Mouse (Mus musculus): ENCODE data around the gene Focad. TPM values are rescaled to one million over a fixed set of nuclear protein-coding genes. Genes with fewer than 3 reads are reported as not detected.
A peak's percentile ranks its signal among the peaks of the same experiment; 100 is the strongest.

The Focad gene
- total RNA-seq, 2 experiments from 2014 or later = 45.8 to 57.9 TPM

- intact Hi-C loops (cut with DNase I) = no loop called here
- DNase-seq (ENCODE audit: low spot score in 2 of 2) = no peak
Observed at GRCm38 (mm10) chr4:88427630-88428239, 333.3 kb downstream of the Focad start.

GRCm38 (mm10) chr4:88432412-88433024 is 338.1 kb downstream of the Focad start:
- no peak for DNase-seq (ENCODE audit: low spot score in 2 of 2)
- intact Hi-C loops (cut with DNase I) = no loop called here

GRCm38 (mm10) chr4:88436593-88437165 is 342.2 kb downstream of the Focad start:
- no peak for DNase-seq (ENCODE audit: low spot score in 2 of 2)
- intact Hi-C loops (cut with DNase I) = no loop called here

- no peak for DNase-seq (ENCODE audit: low spot score in 2 of 2)
- intact Hi-C loops (cut with DNase I) = no loop called here
Observed at GRCm38 (mm10) chr4:88437166-88437565, 342.7 kb downstream of the Focad start.

GRCm38 (mm10) chr4:88437917-88438316 is 343.5 kb downstream of the Focad start:
- intact Hi-C loops (cut with DNase I) = no loop called here
- DNase-seq (ENCODE audit: low spot score in 2 of 2) = no peak

- DNase-seq (ENCODE audit: low spot score in 2 of 2) = peak in 1 of 2 experiments; percentile 14
- intact Hi-C loops (cut with DNase I) = no loop called here
Observed at GRCm38 (mm10) chr4:88438326-88438989, 344.0 kb downstream of the Focad start, which contains the start of gene Hacd4. Hacd4 (minus strand) TSS chr4:88438928.

GRCm38 (mm10) chr4:88438990-88439329 is 344.5 kb downstream of the Focad start:
- DNase-seq (ENCODE audit: low spot score in 2 of 2) = no peak
- intact Hi-C loops (cut with DNase I) = no loop called here

GRCm38 (mm10) chr4:88439669-88440123 is 345.3 kb downstream of the Focad start:
- intact Hi-C loops (cut with DNase I) = no loop called here

GRCm38 (mm10) chr4:88440814-88441213 is 346.4 kb downstream of the Focad start:
- intact Hi-C loops (cut with DNase I) = no loop called here
- DNase-seq (ENCODE audit: low spot score in 2 of 2) = no peak

More at GRCm38 (mm10) chr4:88439669-88440123, 345.3 kb downstream of the Focad start:
- DNase-seq (ENCODE audit: low spot score in 2 of 2) = no peak

- DNase-seq (ENCODE audit: low spot score in 2 of 2) = no peak
- intact Hi-C loops (cut with DNase I) = no loop called here
Observed at GRCm38 (mm10) chr4:88448976-88449375, 354.5 kb downstream of the Focad start.

- intact Hi-C loops (cut with DNase I) = no loop called here
Observed at GRCm38 (mm10) chr4:88450087-88450765, 355.8 kb downstream of the Focad start.

GRCm38 (mm10) chr4:88458093-88458492 is 363.7 kb downstream of the Focad start:
- intact Hi-C loops (cut with DNase I) = no loop called here
- DNase-seq (ENCODE audit: low spot score in 2 of 2) = no peak

More at GRCm38 (mm10) chr4:88450087-88450765, 355.8 kb downstream of the Focad start:
- DNase-seq (ENCODE audit: low spot score in 2 of 2) = no peak

GRCm38 (mm10) chr4:88458673-88459072 is 364.2 kb downstream of the Focad start:
- intact Hi-C loops (cut with DNase I) = no loop called here
- DNase-seq (ENCODE audit: low spot score in 2 of 2) = no peak

Small RNA genes within 50 kb of the gene (microRNA-seq; reads per million reads assigned to microRNA genes)
- 52.2 to 60.8 reads per million in 2 experiments for gene Mir491

Other genes with a start within 250 kb of the Focad start
- 10 to 100 TPM; 36.9 to 39.1 TPM for gene Mllt3, start 61.3 kb upstream of the Focad start, total RNA-seq (2021)